Mouse (Mus musculus): ENCODE measurements at regions not wholly inside any gene's neighbourhood (a gene's known extent, or its start where the extent isn't known, plus 50 kb on each side); places are given as distances from the start of the nearest gene placed in this dataset.

DNA sequence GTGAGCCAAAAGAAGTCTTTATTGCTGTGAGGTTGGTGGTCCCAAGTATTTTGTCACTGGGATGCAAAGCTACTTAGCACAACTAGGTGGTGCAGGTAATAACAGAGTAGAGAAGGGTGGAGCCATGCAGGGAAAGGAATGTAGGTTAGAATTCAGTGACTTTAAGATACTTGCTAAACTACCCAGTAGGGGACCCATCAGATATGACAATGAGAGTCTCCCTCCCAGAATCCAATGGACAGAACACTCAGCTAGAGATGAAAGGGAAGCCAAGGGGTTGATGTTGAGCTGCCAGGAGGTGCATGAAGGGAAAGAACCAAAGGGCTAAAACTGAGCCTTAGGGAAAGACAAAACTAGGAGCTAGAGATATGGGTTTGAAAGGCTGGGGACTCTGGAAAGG lies 564.9 kb downstream of the Grin2a start:
- no peak for TF ChIP-seq CTCF (IDR thresholded peaks at IDR 0.05; ENCODE audit: low read depth, low read length)
- TF ChIP-seq POLR2A (IDR thresholded peaks at IDR 0.05; ENCODE audit: borderline replicate concordance, low read depth, low read length) = no peak

All from bone marrow macrophage, adult 2 months (primary cell).